Mouse (Mus musculus): ENCODE measurements around the gene Cacna1a.

GRCm38 (mm10) chr8:84528036-84528435 is 139.8 kb downstream of the Cacna1a start:
- no peak for TF ChIP-seq CTCF (IDR thresholded peaks at IDR 0.05 in 2 of 3, conservative IDR thresholded peaks at IDR 0.05 in 1 of 3; ENCODE audit: control insufficient read depth in 1 of 3, insufficient read depth in 1 of 3, low read depth in 2 of 3, low read length in 3 of 3, poor library complexity in 1 of 3, severe bottlenecking in 1 of 3)
- no peak for TF ChIP-seq EP300 (IDR thresholded peaks at IDR 0.05; ENCODE audit: low read depth in 1 of 2, low read length in 2 of 2)
- no peak for TF ChIP-seq MAX (IDR thresholded peaks at IDR 0.05; ENCODE audit: low read length)
- no peak for TF ChIP-seq POLR2A (IDR thresholded peaks at IDR 0.05; ENCODE audit: control insufficient read depth in 1 of 2, insufficient read depth in 1 of 2, low read depth in 1 of 2, low read length in 2 of 2, poor library complexity in 1 of 2)
- no peak for TF ChIP-seq RCOR1 (IDR thresholded peaks at IDR 0.05; ENCODE audit: low read depth, low read length)
- TF ChIP-seq NRF1 (IDR thresholded peaks at IDR 0.05; ENCODE audit: insufficient read depth, low read depth, low read length, poor library complexity, severe bottlenecking) = no peak
- no peak for TF ChIP-seq ZC3H11A (IDR thresholded peaks at IDR 0.05; ENCODE audit: low read depth, low read length)
- TF ChIP-seq TAL1 (IDR thresholded peaks at IDR 0.05; ENCODE audit: low read length) = no peak
- TF ChIP-seq MAFK (IDR thresholded peaks at IDR 0.05; ENCODE audit: borderline replicate concordance, low read depth, low read length) = no peak

Data from MEL (cell line).